Mouse (Mus musculus) intestine, postnatal 0 days (tissue): ENCODE results near the gene Zfand3. TPM values are rescaled to one million over a fixed set of nuclear protein-coding genes. Genes with fewer than 3 reads are reported as not detected.

Experiments
- ATAC-seq: fragments of 200-750 bp; cut with Nextera tagmentation; 2 replicates; pipeline ENCODE4 v1.8.0; 2017; ENCODE audit warnings: mild to moderate bottlenecking, moderate TSS enrichment, moderate library complexity
- H3K27ac ChIP-seq: fragments of 300-500 bp; sonication (generic); 2 replicates; pipeline ENCODE4 v1.5.1; 2014; ENCODE audit warnings: mild to moderate bottlenecking, low read depth, low read length, moderate library complexity
- H3K27me3 ChIP-seq: fragments of 300-500 bp; sonication (generic); replicated peaks from 2 replicates; pipeline ENCODE4 v1.6.1; 2014; ENCODE audit warnings: low read length, mixed read lengths; ENCODE audit not compliant: control insufficient read depth, insufficient read depth
- H3K36me3 ChIP-seq: fragments of 300-500 bp; sonication (generic); 2 replicates; pipeline ENCODE4 v1.6.1; 2014; ENCODE audit warnings: mild to moderate bottlenecking, moderate library complexity; ENCODE audit not compliant: control insufficient read depth, insufficient read depth
- H3K4me1 ChIP-seq: fragments of 300-500 bp; sonication (generic); replicated peaks from 2 replicates; pipeline ENCODE4 v1.6.1; 2014; ENCODE audit warnings: antibody characterized with exemption, low read length, mixed read lengths; ENCODE audit not compliant: control insufficient read depth, insufficient read depth
- H3K4me2 ChIP-seq: fragments of 300-500 bp; sonication (generic); replicated peaks from 2 replicates; pipeline ENCODE4 v1.6.1; 2014; ENCODE audit warnings: low read depth, mild to moderate bottlenecking, moderate library complexity
- H3K4me3 ChIP-seq: fragments of 300-500 bp; sonication (generic); 2 replicates; pipeline ENCODE4 v1.5.1; 2014; ENCODE audit warnings: low read depth, low read length
- H3K9ac ChIP-seq: fragments of 300-500 bp; sonication (generic); 2 replicates; pipeline ENCODE4 v1.6.1; 2014; ENCODE audit warnings: mild to moderate bottlenecking, low read depth, low read length
- H3K9me3 ChIP-seq: fragments of 300-500 bp; sonication (generic); 2 replicates; pipeline ENCODE4 v1.6.1; 2016; ENCODE audit warnings: mixed run types; ENCODE audit not compliant: control insufficient read depth
- CTCF ChIP-seq: sonication (generic); IDR thresholded peaks from 2 replicates; pipeline ENCODE4 v1.5.1; 2016; ENCODE audit warnings: low read depth, mild to moderate bottlenecking, control low read depth, antibody characterized with exemption, moderate library complexity
- WGBS: fragments of 180-500 bp; shearing (Covaris S2); extraction: QIAGEN DNeasy Blood & Tissue Kit; methylation state at CpG from one replicate; pipeline ENCODE4 v1.1.7; 2014; 5-methylcytosine and 5-hydroxymethylcytosine counted together
- polyA plus RNA-seq: library from polyadenylated mRNA; unstranded; fragments of >200 nt; fragmentation: Nextera tagmentation; extraction: Ambion mirVana; gene quantifications from 2 replicates; pipeline ENCODE4 v1.2.1, GENCODE M21; 2015

Gene Zfand3
- polyA plus RNA-seq, 1 experiment from 2014 or later = 38.0 TPM

DNA sequence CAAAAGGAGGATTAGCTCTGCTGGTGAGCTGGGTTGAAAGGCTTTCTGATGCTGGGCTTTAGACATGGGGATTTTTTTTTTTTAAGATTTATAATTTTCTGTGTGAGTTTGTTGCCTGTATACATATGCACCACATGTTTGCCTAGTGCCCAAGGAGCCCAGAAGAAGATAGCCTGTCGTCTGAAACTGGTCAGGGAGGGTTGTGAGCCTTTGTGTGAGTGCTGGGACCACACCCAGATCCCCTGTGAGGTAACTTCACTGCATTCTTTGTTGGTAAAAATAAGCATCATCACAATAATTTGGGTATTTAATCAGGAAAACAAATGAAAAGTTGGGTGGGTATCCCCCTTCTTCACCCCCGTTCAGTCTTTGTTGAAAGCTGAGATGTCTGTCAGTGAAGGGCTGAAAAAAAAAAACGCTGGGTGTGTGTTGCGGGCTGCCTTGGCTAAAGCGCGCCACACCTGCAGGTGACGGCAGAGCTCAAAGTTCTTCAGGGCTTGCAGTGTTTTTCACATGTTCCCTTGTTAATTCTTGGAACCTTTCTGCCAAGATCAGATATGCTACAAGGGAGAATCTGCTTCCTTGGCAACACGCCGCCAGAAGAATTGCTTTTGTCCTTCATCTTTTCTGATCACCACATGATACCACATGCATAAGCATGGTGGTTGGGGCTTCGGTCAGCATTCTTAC lies 154.0 kb downstream of the Zfand3 start:
- H3K36me3 ChIP-seq = no peaks in the 10 kb centered on the region
- H3K27ac ChIP-seq = 0 out of 2 replicates have a peak overlapping the region, but pooled peaks have one; percentile 41
- H3K9me3 ChIP-seq = no peaks in the 10 kb centered on the region
- WGBS = 50% methylated on average over 10 of the region's 10 CpGs
- H3K9ac ChIP-seq = no peak overlapping the region
- peak; percentile 84 for ATAC-seq
- TF ChIP-seq CTCF = peak; percentile 30
- no peak overlapping the region for H3K4me3 ChIP-seq
- no peak overlapping the region for H3K4me2 ChIP-seq
- no peaks in the 10 kb centered on the region for H3K4me1 ChIP-seq
- no peaks in the 10 kb centered on the region for H3K27me3 ChIP-seq

DNA sequence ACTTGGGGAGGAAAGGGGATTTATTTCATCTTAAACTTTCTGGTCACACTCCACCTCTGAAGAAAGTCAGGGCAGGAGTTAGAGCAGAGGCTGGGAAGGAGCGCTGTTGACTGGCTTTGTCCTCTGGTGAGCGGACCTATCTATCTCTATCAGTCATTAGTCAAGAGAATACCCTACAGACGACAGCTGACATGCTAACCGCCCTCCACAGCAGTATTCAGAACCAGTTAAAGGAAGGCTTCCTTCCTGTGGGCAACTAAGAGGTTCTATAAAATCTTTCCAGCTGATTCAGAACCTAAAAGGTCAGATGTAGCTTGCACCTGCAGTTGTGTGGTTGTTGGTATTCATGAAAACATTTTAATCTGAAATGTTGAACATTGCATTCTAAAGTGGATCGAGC lies 154.8 kb downstream of the Zfand3 start:
- ATAC-seq = no peak
- TF ChIP-seq CTCF = no peak
- Histone ChIP-seq H3K27ac (no peak overlapping the region), H3K4me1 (no peaks in the 10 kb centered on the region), H3K9ac (no peak overlapping the region), H3K9me3 (no peaks in the 10 kb centered on the region), H3K27me3 (no peaks in the 10 kb centered on the region), H3K36me3 (no peaks in the 10 kb centered on the region; the same call in 1 of the 2 replicates), H3K4me2 (no peak overlapping the region), H3K4me3 (no peak overlapping the region)
- 54% methylated on average over 5 of the region's 5 CpGs for WGBS

DNA sequence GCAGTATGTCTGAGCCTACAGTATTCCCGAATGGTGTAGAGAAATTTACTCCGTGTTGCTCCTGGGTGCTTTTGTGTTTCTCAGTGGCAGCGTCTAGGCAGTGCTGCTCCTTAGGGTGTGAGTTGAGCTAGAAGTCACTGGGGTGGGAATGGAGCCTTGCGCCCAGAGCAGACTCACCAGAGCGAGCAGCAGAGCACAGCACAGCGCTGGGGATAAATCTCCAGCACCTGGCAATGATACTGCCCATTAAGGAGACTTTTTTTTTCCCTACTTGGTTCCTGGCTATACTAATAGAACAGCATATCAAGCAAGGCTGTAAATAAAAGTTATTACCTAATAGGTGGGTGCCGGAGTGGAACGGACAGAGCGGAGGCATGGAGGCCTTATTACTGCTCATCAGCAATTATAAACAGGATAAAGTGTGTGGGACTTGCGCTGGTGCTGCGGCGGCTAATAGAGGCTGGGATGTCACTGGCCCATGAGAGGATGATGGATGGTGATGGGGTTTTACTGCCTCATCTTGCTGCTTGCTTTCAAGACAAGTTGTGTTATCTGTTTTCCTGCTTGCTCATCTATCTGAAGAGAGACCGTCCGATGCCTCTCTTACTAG lies 156.4 kb downstream of the Zfand3 start:
- H3K27me3 ChIP-seq = no peaks in the 10 kb centered on the region
- no peak overlapping the region for H3K9ac ChIP-seq
- no peak for TF ChIP-seq CTCF
- H3K4me1 ChIP-seq = no peaks in the 10 kb centered on the region
- H3K9me3 ChIP-seq = no peaks in the 10 kb centered on the region
- no peak overlapping the region for H3K27ac ChIP-seq
- no peak overlapping the region for H3K4me3 ChIP-seq
- WGBS = 73% methylated on average over 14 of the region's 14 CpGs
- no peak overlapping the region for H3K4me2 ChIP-seq
- no peak for ATAC-seq
- H3K36me3 ChIP-seq = no peaks in the 10 kb centered on the region; the same call in 1 of the 2 replicates

DNA sequence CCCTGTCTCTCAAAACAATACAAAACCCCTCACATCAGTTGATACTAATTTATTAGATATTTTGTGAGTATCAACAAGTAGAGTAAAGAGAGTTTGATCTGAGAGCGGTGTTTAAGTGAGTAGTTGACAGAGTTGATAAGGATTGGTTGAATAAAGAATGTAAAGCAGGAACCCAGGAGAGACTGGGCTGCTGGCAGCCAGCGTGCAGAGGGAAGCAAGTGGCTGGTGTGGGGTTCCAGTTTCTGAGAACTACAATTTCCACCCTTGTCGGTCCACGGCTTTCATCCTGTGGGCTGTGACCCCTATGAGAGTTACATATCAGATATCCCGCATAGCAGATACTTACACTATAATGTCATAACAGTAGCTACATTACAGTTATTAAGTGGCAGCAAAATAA lies 158.4 kb downstream of the Zfand3 start:
- no peak for ATAC-seq
- Histone ChIP-seq H3K4me2 (no peak overlapping the region), H3K27me3 (no peaks in the 10 kb centered on the region), H3K9me3 (no peaks in the 10 kb centered on the region), H3K4me1 (no peaks in the 10 kb centered on the region), H3K27ac (no peak overlapping the region), H3K36me3 (no peaks in the 10 kb centered on the region; the same call in none of the 2 replicates), H3K9ac (no peak overlapping the region), H3K4me3 (no peak overlapping the region)
- 68% methylated on average over 5 of the region's 5 CpGs for WGBS
- no peak for TF ChIP-seq CTCF

DNA sequence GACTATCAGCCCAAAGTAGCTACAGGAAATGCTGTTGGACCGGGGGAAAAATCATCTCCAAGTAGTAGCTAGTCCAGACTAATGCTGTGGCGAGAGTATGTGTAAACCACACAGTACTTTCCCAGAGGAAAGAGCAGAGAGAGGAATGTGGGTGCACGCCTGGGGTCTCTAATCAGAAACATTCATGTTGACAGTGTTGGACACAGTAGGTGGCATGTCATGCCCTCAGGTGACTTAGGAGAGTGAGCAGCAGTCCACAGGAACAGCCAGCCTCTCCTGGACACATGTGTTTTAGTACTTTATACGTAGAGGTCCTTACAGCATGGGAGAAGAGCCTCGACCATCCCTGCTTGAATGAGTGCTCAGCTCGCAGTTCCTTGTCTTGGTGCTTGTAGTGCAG lies 159.3 kb downstream of the Zfand3 start:
- 83% methylated on average over 6 of the region's 6 CpGs for WGBS
- no peak overlapping the region for H3K4me2 ChIP-seq
- no peak for ATAC-seq
- H3K4me3 ChIP-seq = no peak overlapping the region
- no peak overlapping the region for H3K9ac ChIP-seq
- no peaks in the 10 kb centered on the region for H3K9me3 ChIP-seq
- no peak overlapping the region for H3K27ac ChIP-seq
- no peaks in the 10 kb centered on the region; the same call in none of the 2 replicates for H3K36me3 ChIP-seq
- no peak for TF ChIP-seq CTCF
- no peaks in the 10 kb centered on the region for H3K4me1 ChIP-seq
- no peaks in the 10 kb centered on the region for H3K27me3 ChIP-seq

DNA sequence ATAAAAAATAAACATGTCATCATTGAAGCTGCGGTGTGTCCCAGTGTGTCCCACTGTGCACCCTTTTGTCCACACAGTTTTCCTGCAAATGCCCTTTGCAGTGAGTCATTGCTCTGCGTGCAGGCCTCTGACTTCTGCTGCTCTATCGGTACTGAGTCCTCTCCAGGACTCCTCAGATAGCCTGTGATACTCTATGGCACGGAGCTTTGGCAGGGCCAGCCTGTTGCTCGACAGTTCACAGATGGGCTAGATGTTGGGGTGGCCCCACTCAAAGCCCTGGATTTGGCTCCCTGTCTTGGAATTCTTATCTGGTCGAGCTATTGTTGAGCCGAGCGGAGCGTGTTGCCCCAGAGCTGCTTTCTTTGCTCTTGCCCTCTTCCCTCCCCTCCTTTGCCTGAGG lies 160.3 kb downstream of the Zfand3 start:
- Histone ChIP-seq H3K9ac (no peak overlapping the region), H3K4me1 (no peaks in the 10 kb centered on the region), H3K4me3 (no peak overlapping the region), H3K27me3 (no peaks in the 10 kb centered on the region), H3K4me2 (no peak overlapping the region), H3K36me3 (no peaks in the 10 kb centered on the region; the same call in none of the 2 replicates), H3K9me3 (no peaks in the 10 kb centered on the region), H3K27ac (no peak overlapping the region)
- WGBS = 76% methylated on average over 9 of the region's 9 CpGs
- no peak for ATAC-seq
- TF ChIP-seq CTCF = no peak
